ENCODE assay signal across 10 mouse cellular contexts in genomic region chr9:6407972-6408371, GRCm38 (mm10).
DNase-seq lines count a peak whose midpoint lies in the region; ATAC-seq and TF ChIP-seq lines count a peak whose summit lies in the region.
"Had no signal": no experiment of that assay in that cellular context is flagged by ENCODE, and none has a peak within 500 bp of the region (broad histone marks: within the 10 kb centered on the region; RNA-seq: fewer than 3 reads in every experiment).

No protein-coding gene starts in this region.

- ATAC-seq in kidney, postnatal 0 days (replicated peaks; ENCODE audit: low FRiP score, low read depth), result no peak
- peak; percentile 95 for ATAC-seq in forebrain, embryonic 15.5 days (replicated peaks)
- ATAC-seq: lung, postnatal 0 days had no signal

- 58% methylated on average over 4 of the region's 4 CpGs for WGBS in kidney, postnatal 0 days
- WGBS in forebrain, embryonic 15.5 days, result 48% methylated on average over 4 of the region's 4 CpGs

- H3K27me3 ChIP-seq in kidney, postnatal 0 days (ENCODE audit: insufficient read depth, low read length), result no peaks in the 10 kb centered on the region
- no peaks in the 10 kb centered on the region for H3K27me3 ChIP-seq in forebrain, embryonic 15.5 days
- H3K27me3 ChIP-seq in myocyte (ENCODE audit: control insufficient read depth, insufficient read depth, insufficient read length), result no peaks in the 10 kb centered on the region

- H3K36me3 ChIP-seq in kidney, postnatal 0 days (ENCODE audit: insufficient read depth, low read length), result no peaks in the 10 kb centered on the region
- H3K36me3 ChIP-seq in forebrain, embryonic 15.5 days, result no peaks in the 10 kb centered on the region
- H3K36me3 ChIP-seq in myocyte (ENCODE audit: control insufficient read depth, insufficient read depth), result no peaks in the 10 kb centered on the region

- H3ac ChIP-seq in myocyte (ENCODE audit: control insufficient read depth, insufficient read length), result no peak overlapping the region

- H3K4me1 ChIP-seq in kidney, postnatal 0 days (replicated peaks; ENCODE audit: insufficient read depth, low read length), result no peaks in the 10 kb centered on the region
- H3K4me1 ChIP-seq in forebrain, embryonic 15.5 days, result no peaks in the 10 kb centered on the region

- peak; percentile 61 for DNase-seq in kidney, postnatal 0 days (ENCODE audit: low spot score)
- DNase-seq in kidney, postnatal 25 days, result no peak
- peak; percentile 78 for DNase-seq in brain, embryonic 14.5 days (ENCODE audit: low read depth)
- no peak for DNase-seq in ovary, postnatal 10 days (ENCODE audit: low spot score)
- DNase-seq in urinary bladder, adult 2 months (ENCODE audit: low spot score), result no peak
- DNase-seq: cerebellum, adult 9-11 months; heart, postnatal 36 days had no signal

- H3K4me3 ChIP-seq in kidney, postnatal 0 days (replicated peaks; ENCODE audit: low read depth, low read length), result no peak overlapping the region
- no peak overlapping the region for H3K4me3 ChIP-seq in forebrain, embryonic 15.5 days
- H3K4me3 ChIP-seq in myocyte, result no peak overlapping the region

- H3K4me2 ChIP-seq in kidney, postnatal 0 days (ENCODE audit: low read length), result no peak overlapping the region
- no peak overlapping the region for H3K4me2 ChIP-seq in forebrain, embryonic 15.5 days (replicated peaks)
- no peak overlapping the region for H3K4me2 ChIP-seq in myocyte (ENCODE audit: low read depth)

- no peaks in the 10 kb centered on the region for H3K79me2 ChIP-seq in myocyte (ENCODE audit: control insufficient read depth, insufficient read depth)

- no peak for TF ChIP-seq CTCF in kidney, postnatal 0 days (IDR thresholded peaks at IDR 0.05; ENCODE audit: low read depth)
- no peak for TF ChIP-seq CTCF in brain, embryonic 14.5 days (IDR thresholded peaks at IDR 0.05; ENCODE audit: borderline replicate concordance, extremely low read depth, insufficient read depth, insufficient read length)

- no peaks in the 10 kb centered on the region for H3K9me3 ChIP-seq in kidney, postnatal 0 days (replicated peaks; ENCODE audit: low read length)
- no peaks in the 10 kb centered on the region for H3K9me3 ChIP-seq in forebrain, embryonic 15.5 days

- TF ChIP-seq POLR2A in brain, embryonic 14.5 days (IDR thresholded peaks at IDR 0.05; ENCODE audit: borderline replicate concordance, extremely low read depth, insufficient read depth, insufficient read length, poor library complexity, severe bottlenecking), result no peak
- TF ChIP-seq POLR2A in myocyte (IDR thresholded peaks at IDR 0.05; ENCODE audit: insufficient read length, low read depth), result no peak

- no peak overlapping the region for H3K27ac ChIP-seq in kidney, postnatal 0 days
- no peak overlapping the region for H3K27ac ChIP-seq in forebrain, embryonic 15.5 days (replicated peaks)

- no peak overlapping the region for H3K9ac ChIP-seq in kidney, postnatal 0 days (ENCODE audit: low read depth, low read length)
- no peak overlapping the region for H3K9ac ChIP-seq in forebrain, embryonic 15.5 days (replicated peaks)

TF ChIP-seq in myocyte, 11 proteins besides CTCF, POLR2A, EP300 and RAD21:
- TF ChIP-seq MAX (IDR thresholded peaks at IDR 0.05; ENCODE audit: low read depth), result no peak
- peak in 2 of 3 experiments; percentile 58 to 72 for TF ChIP-seq MYOD1 (IDR thresholded peaks at IDR 0.05; ENCODE audit: control insufficient read depth in 1 of 3, insufficient read length in 2 of 3, low read depth in 2 of 3)
- peak in 2 of 3 experiments; percentile 28 to 50 for TF ChIP-seq MYOG (IDR thresholded peaks at IDR 0.05; ENCODE audit: control insufficient read depth in 1 of 3, insufficient read depth in 1 of 3, insufficient read length in 2 of 3, low read depth in 2 of 3)
- TF ChIP-seq TCF3 (IDR thresholded peaks at IDR 0.05; ENCODE audit: insufficient read length, low read depth), result no peak
- no peak for TF ChIP-seq SRF (IDR thresholded peaks at IDR 0.05; ENCODE audit: control insufficient read depth, insufficient read length, low read depth)

Comparison
In these comparisons a context has a peak if more than half of its experiments do, and no peak if none do; other contexts are left out.
1. DNase-seq: peak in kidney, postnatal 0 days (single experiment) and brain, embryonic 14.5 days (single experiment); none in kidney, postnatal 25 days (0 of 2), ovary, postnatal 10 days (single experiment) and urinary bladder, adult 2 months (single experiment).